Mouse (Mus musculus) stomach, embryonic 15.5 days (tissue): Measurements from ENCODE around the gene Ttc21b. TPM values are rescaled to one million over a fixed set of nuclear protein-coding genes. Genes with fewer than 3 reads are reported as not detected.

Experiments
- ATAC-seq: fragments of 200-750 bp; cut with Nextera tagmentation; 2 replicates; pipeline ENCODE4 v1.8.0; 2017; ENCODE audit warnings: low read depth, moderate number of reproducible peaks, moderate TSS enrichment; ENCODE audit not compliant: insufficient read depth, low FRiP score
- H3K27ac ChIP-seq: fragments of 300-500 bp; sonication (generic); 2 replicates; pipeline ENCODE4 v1.5.1; 2015; ENCODE audit warnings: mild to moderate bottlenecking, inconsistent platforms
- H3K27me3 ChIP-seq: fragments of 300-500 bp; sonication (generic); replicated peaks from 2 replicates; pipeline ENCODE4 v1.6.1; 2015; ENCODE audit warnings: inconsistent platforms
- H3K36me3 ChIP-seq: fragments of 300-500 bp; sonication (generic); 2 replicates; pipeline ENCODE4 v1.6.1; 2015; ENCODE audit warnings: inconsistent platforms
- H3K4me1 ChIP-seq: fragments of 300-500 bp; sonication (generic); 2 replicates; pipeline ENCODE4 v1.6.1; 2015; ENCODE audit warnings: inconsistent platforms
- H3K4me2 ChIP-seq: fragments of 300-500 bp; sonication (generic); 2 replicates; pipeline ENCODE4 v1.6.1; 2015; ENCODE audit warnings: mild to moderate bottlenecking, inconsistent platforms
- H3K4me3 ChIP-seq: fragments of 300-500 bp; sonication (generic); replicated peaks from 2 replicates; pipeline ENCODE4 v1.5.1; 2015; ENCODE audit warnings: inconsistent platforms
- H3K9ac ChIP-seq: fragments of 300-500 bp; sonication (generic); 2 replicates; pipeline ENCODE4 v1.6.1; 2015; ENCODE audit warnings: inconsistent platforms
- H3K9me3 ChIP-seq: fragments of 300-500 bp; sonication (generic); 2 replicates; pipeline ENCODE4 v1.6.1; 2016; ENCODE audit warnings: inconsistent platforms
- WGBS: fragments of 180-500 bp; shearing (Covaris S2); methylation state at CpG from one replicate; pipeline ENCODE4 v1.1.7; 2015; 5-methylcytosine and 5-hydroxymethylcytosine counted together
- polyA plus RNA-seq: library from polyadenylated mRNA; unstranded; fragments of >200 nt; fragmentation: Nextera tagmentation; extraction: Ambion mirVana; gene quantifications from 2 replicates; pipeline ENCODE4 v1.2.1, GENCODE M21; 2015

Gene Ttc21b
- polyA plus RNA-seq = 11.5 and 12.0 TPM in 2 replicates

DNA sequence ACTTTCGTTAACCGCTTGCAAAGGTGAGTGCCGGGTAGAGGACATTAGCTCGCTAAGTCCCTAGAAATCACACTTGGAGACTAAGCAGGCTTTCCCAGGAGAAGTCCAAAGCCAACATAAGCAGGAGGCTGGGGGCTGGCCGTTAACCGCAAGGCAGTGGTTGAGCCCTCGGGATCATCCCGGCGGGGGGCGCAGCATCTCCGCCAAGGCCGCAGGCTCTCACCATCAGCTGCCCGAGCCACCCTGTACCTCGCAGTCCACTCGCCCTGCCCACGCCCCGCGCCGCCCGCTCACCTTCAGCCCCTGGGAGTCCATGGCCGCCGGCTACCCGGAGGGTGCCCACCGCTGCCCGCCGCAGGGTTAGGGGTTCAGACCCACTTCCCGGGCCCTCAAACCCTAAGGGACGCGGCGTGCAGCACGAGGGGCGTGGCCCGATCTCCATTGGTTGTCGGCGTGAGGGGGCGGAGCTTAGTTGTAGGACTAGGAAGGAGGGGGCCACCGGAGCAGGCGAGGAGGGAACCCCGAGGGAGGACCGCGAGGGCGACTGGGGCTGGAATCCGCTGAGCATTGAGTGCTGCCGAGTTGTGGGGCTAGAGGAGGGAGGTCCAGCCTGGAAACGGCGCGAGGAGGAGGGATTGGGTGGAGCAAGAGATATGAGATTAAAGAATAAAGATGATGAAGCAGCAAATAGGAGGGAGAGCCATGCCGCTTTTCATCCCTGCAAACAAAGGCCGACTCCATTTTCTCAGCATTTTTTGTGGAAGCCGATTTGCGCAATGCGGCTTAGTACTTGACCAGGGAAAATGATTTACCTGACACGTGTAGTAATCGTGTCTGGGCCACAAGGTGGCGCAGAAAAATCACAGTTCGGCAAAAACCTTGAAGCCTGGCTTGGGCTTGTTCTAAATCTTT, at the start of gene Ttc21b:
Gene Ttc21b (minus strand): TSS at position 398 of the 912 bp plus-strand sequence.
- Histone ChIP-seq H3K36me3 (no peaks in the 10 kb centered on the region), H3K4me3 (peak within 1 kb of the TSS; percentile 83), H3K4me2 (peak within 1 kb of the TSS; percentile 59), H3K27ac (peak within 1 kb of the TSS; percentile 58), H3K9ac (0 out of 2 replicates have a peak within 1 kb of the TSS, but pooled peaks have one; percentile 39), H3K27me3 (no peaks in the 10 kb centered on the region), H3K4me1 (no peaks in the 10 kb centered on the region), H3K9me3 (no peaks in the 10 kb centered on the region)
- WGBS = under 1% methylated on average over 51 of the region's 56 CpGs
- ATAC-seq = peak; percentile 99

DNA sequence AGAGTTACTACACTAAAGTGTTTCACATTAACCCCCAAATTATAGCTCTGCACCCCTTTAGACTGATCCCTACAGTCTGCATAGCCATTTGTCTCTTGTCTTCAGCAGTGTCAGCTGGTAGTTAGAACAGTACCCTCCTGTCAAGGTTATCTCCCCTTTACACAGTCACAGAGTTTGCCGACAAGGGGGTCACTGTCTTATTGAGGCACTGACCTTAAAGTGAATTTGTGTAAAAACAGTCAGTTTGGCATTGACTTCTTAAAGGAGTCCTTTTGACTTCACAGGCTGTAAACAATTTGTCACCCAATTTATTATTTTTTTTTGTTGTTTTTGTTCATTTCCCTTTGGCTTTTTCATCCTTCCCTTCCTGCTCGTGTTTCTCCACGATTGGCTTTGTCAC, 16.1 kb upstream of the Ttc21b start:
- ATAC-seq = no peak
- Histone ChIP-seq H3K4me2 (no peak overlapping the region), H3K27ac (no peak overlapping the region), H3K4me3 (no peak overlapping the region), H3K4me1 (no peaks in the 10 kb centered on the region), H3K27me3 (no peaks in the 10 kb centered on the region), H3K9ac (no peak overlapping the region), H3K9me3 (no peaks in the 10 kb centered on the region), H3K36me3 (no peaks in the 10 kb centered on the region)
- WGBS = 61% methylated on average over 3 of the region's 3 CpGs

DNA sequence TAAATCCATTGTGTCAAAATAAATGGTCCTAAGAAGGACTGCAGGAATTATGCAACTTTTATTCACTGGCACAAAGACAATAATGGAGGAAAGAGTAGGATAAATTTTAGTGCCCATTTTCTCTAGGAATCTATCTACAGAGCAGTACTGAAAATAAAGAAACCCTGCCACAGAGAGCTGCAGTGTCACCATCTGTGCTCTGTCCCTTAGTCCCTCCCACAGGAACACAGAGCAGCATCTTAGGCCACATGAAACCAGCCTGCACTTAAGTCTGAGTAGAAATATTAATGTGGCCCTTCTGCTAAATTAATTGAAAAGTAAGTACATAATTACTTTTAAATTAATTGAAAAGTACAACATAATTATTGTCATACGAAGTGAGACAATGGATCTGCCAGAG, 12.4 kb downstream of the Ttc21b start:
- H3K4me3 ChIP-seq = no peak overlapping the region
- WGBS = 91% methylated on average over 1 of the region's 1 CpGs
- H3K9me3 ChIP-seq = no peaks in the 10 kb centered on the region
- H3K36me3 ChIP-seq = 0 out of 2 replicates have a peak, but pooled peaks cover 4% of the 10 kb centered on the region
- no peak overlapping the region for H3K9ac ChIP-seq
- no peaks in the 10 kb centered on the region for H3K4me1 ChIP-seq
- H3K4me2 ChIP-seq = no peak overlapping the region
- no peaks in the 10 kb centered on the region for H3K27me3 ChIP-seq
- no peak for ATAC-seq
- H3K27ac ChIP-seq = no peak overlapping the region

DNA sequence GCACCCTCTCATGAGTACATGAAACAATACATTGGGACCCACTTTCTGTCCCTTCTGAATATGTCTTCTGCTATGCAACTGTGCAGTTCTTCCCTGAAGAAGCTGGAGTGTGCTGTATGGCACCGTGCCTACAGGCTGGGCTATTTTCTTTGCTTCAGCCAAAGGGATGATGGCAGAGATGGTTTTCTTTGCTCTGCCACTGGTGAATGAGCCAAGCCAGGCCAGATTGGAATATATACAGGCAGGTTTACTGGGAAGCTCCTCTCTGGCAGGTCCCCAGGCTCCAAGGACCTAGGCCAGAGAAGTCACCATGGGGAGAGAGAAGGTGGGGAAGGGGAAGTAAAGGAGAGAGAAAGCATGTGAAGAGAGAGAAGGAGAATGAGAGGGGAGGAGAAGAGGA, 16.1 kb downstream of the Ttc21b start:
- no peaks in the 10 kb centered on the region for H3K9me3 ChIP-seq
- no peaks in the 10 kb centered on the region for H3K27me3 ChIP-seq
- H3K4me2 ChIP-seq = no peak overlapping the region
- 94% methylated on average over 1 of the region's 1 CpGs for WGBS
- no peak overlapping the region for H3K4me3 ChIP-seq
- no peak overlapping the region for H3K27ac ChIP-seq
- ATAC-seq = no peak
- no peaks in the 10 kb centered on the region for H3K4me1 ChIP-seq
- no peak overlapping the region for H3K9ac ChIP-seq
- no peaks in the 10 kb centered on the region; the same call in 1 of the 2 replicates for H3K36me3 ChIP-seq

DNA sequence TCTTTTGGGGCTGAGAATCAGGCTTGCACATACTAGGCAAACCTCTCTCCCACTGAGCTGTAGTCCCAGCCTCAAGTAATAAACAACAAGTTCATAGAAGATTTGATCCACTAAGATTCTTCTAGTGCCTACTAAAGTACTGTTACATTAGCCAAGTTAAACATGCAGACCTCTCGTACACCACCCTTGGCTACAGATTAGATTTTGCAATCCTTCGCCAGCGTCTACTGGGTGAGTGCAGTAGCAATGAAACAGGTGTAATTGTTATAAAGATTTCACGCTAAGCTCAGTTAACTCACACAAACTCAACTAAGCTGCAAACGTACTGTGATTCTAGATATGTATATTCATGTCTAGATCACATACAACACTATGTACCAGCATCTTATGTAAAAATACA, 17.5 kb downstream of the Ttc21b start:
- WGBS = 88% methylated on average over 5 of the region's 5 CpGs
- Histone ChIP-seq H3K4me3 (no peak overlapping the region), H3K36me3 (no peaks in the 10 kb centered on the region; the same call in 1 of the 2 replicates), H3K9ac (no peak overlapping the region), H3K27me3 (no peaks in the 10 kb centered on the region), H3K27ac (no peak overlapping the region), H3K4me1 (no peaks in the 10 kb centered on the region), H3K9me3 (no peaks in the 10 kb centered on the region), H3K4me2 (no peak overlapping the region)
- no peak for ATAC-seq

DNA sequence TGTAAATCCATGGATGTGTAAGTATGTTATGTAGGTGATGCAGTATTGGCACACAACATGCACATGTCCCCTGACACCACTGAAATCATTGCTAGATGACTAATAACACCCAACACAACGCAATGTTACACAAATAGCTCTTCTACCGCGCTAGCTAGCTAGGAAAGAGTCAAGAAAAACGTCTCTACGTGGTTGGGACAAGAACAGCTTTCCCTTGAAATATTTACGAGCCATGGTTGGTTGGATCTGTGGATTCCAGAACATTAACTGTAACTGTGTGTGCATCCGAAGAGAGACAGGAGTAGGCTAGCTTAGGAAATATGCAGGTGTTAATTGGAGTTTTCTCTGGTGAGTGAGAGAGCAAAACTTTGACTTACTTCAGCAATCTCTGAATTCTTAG, 35.5 kb downstream of the Ttc21b start:
- Histone ChIP-seq H3K4me3 (no peak overlapping the region), H3K4me1 (no peaks in the 10 kb centered on the region), H3K36me3 (peaks cover 3% of the 10 kb centered on the region; the same call in 1 of the 2 replicates), H3K9ac (no peak overlapping the region), H3K27ac (no peak overlapping the region), H3K27me3 (no peaks in the 10 kb centered on the region), H3K4me2 (no peak overlapping the region), H3K9me3 (no peaks in the 10 kb centered on the region)
- 92% methylated on average over 7 of the region's 7 CpGs for WGBS
- ATAC-seq = no peak

DNA sequence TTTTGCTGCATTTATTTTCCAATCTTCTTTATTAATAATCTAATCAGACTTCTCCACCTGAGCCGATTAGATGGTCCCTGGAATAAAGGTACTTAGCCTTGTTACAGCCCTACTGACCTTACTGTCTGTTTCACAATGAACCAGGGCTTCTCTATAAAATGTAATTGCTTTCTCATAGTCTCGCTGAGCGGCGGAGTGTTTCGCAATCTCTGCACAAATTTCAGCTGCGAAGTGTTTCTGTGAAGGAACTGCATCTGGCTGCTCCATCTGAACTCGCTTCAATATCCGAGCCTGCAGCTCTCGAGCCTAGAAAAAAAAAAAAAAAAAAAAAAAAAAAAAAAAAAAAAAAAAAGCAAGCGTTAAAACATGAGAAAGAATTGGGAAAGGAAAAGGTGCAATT, 46.5 kb downstream of the Ttc21b start:
- no peak for ATAC-seq
- Histone ChIP-seq H3K27ac (no peak overlapping the region), H3K4me1 (no peaks in the 10 kb centered on the region), H3K4me2 (no peak overlapping the region), H3K27me3 (no peaks in the 10 kb centered on the region), H3K36me3 (no peaks in the 10 kb centered on the region; the same call in 1 of the 2 replicates), H3K4me3 (no peak overlapping the region), H3K9ac (no peak overlapping the region), H3K9me3 (no peaks in the 10 kb centered on the region)
- WGBS = 81% methylated on average over 10 of the region's 10 CpGs

DNA sequence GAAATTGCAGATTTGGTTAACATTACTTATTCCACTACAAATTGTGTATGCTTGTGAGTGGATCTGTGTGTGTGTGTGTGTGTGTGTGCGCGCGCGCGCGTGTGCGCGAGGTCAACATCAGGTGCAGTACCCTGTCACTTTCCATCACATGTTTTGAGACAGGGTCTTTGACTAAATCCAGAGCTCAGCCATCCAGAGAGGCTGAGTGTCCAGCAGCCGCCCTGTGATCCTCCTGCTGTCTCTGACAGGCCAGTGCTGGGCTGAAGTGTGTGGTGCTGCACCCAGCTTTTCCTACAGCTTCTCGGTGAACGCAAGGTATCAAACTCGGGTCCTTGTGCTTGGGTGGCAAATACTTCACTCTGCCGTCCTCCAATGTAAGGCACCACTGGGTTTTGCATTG, 47.1 kb downstream of the Ttc21b start:
- no peak for ATAC-seq
- H3K9ac ChIP-seq = no peak overlapping the region
- 93% methylated on average over 13 of the region's 13 CpGs for WGBS

DNA sequence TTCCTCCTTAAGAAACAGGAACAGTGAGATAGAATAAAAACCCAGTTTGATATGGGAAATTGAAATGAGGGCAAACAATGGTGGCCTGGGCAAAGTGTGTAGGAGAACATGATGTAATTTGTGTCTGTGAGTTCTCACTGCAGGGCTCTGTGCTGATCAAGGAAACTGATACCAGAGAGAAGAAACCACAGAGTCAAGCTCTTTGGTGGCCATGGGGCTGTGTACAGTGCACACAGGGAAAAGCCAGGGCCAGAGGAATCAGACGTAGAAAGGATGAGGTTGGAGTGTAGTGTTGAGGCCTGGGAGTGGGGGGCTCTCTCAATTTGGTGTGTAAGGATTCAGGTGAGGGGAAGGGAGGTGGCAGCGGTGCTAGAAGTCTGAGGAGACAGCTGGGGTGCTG, 49.6 kb downstream of the Ttc21b start:
- Histone ChIP-seq H3K9ac (no peak overlapping the region), H3K27ac (no peak overlapping the region), H3K4me3 (no peak overlapping the region), H3K9me3 (no peaks in the 10 kb centered on the region), H3K36me3 (no peaks in the 10 kb centered on the region; the same call in 1 of the 2 replicates), H3K4me1 (no peaks in the 10 kb centered on the region), H3K4me2 (no peak overlapping the region), H3K27me3 (no peaks in the 10 kb centered on the region)
- ATAC-seq = no peak
- 83% methylated on average over 2 of the region's 2 CpGs for WGBS

More for the DNA sequence above, 47.1 kb downstream of the Ttc21b start:
- Histone ChIP-seq H3K36me3 (no peaks in the 10 kb centered on the region; the same call in 1 of the 2 replicates), H3K4me1 (no peaks in the 10 kb centered on the region), H3K27me3 (no peaks in the 10 kb centered on the region), H3K4me2 (no peak overlapping the region), H3K4me3 (no peak overlapping the region), H3K9me3 (no peaks in the 10 kb centered on the region), H3K27ac (no peak overlapping the region)

DNA sequence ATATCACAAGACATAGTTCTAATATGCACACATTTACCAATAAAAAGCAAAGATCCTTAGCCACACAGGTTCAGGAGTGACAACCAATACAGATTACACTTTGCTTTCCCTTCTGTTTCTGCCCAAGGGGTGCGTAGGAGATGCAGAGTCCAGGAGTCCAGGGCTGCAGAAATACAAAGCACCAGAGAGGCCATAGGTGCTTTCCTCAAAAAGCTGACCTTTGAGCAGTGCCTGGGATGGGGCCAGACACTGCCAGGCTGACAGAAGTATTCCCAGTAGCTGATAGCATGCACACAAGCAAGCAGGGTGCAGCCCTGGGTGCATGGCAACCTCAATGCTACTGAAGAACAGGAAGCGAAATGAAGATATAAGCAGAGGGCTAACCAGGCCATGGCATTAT, 52.2 kb downstream of the Ttc21b start:
- H3K9me3 ChIP-seq = no peaks in the 10 kb centered on the region
- H3K9ac ChIP-seq = no peak overlapping the region
- no peaks in the 10 kb centered on the region for H3K4me1 ChIP-seq
- H3K27me3 ChIP-seq = no peaks in the 10 kb centered on the region
- 86% methylated on average over 2 of the region's 2 CpGs for WGBS
- H3K36me3 ChIP-seq = no peaks in the 10 kb centered on the region; the same call in 1 of the 2 replicates
- H3K4me3 ChIP-seq = no peak overlapping the region
- H3K27ac ChIP-seq = no peak overlapping the region
- no peak for ATAC-seq
- no peak overlapping the region for H3K4me2 ChIP-seq

DNA sequence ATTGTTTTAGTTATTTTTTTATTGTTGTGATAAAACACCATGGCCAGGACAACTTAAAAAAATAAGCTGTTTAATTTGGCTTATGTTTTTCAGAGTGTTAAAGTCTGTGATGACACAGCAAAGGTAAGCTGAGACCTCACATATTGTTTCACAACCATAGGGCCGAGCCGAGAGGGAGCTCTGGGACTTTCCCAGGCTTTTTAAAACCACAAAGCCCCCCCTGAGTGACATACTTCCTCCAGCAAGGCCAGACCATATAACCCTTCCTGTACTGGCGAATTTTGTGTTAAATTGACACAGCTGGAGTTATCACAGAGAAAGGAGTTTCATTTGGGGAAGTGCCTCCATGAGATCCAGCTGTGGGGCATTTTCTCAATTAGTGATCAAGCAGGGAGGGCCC, 56.2 kb downstream of the Ttc21b start:
- no peak overlapping the region for H3K9ac ChIP-seq
- no peaks in the 10 kb centered on the region for H3K27me3 ChIP-seq
- WGBS = 63% methylated on average over 3 of the region's 3 CpGs
- no peaks in the 10 kb centered on the region for H3K9me3 ChIP-seq
- no peak overlapping the region for H3K27ac ChIP-seq
- H3K4me1 ChIP-seq = no peaks in the 10 kb centered on the region
- no peak overlapping the region for H3K4me3 ChIP-seq
- no peak for ATAC-seq
- 0 out of 2 replicates have a peak, but pooled peaks cover 6% of the 10 kb centered on the region for H3K36me3 ChIP-seq
- H3K4me2 ChIP-seq = no peak overlapping the region

DNA sequence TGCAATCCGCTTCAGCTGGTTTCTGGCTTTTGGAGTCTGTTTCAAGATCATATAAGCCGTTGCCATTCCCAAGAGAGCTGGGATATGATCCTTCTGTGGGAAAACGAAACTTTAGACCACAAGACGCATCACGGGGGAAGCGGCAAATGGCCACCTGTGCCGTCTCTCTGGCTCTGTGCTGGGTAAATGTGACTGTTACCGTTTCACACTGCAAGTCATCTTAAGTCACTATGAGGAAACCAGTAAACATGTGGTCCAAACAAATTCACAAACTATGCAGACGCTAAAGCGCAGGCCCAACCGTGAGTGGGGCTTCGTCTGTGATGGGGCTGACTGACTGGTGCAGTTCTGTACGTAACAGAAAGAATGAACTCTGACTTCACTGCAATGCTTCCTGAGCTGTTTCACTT, 64.7 kb downstream of the Ttc21b start:
- no peak for ATAC-seq
- 79% methylated on average over 13 of the region's 13 CpGs for WGBS
- H3K4me3 ChIP-seq = no peak overlapping the region
- H3K27ac ChIP-seq = no peak overlapping the region
- H3K9ac ChIP-seq = no peak overlapping the region
- no peaks in the 10 kb centered on the region for H3K9me3 ChIP-seq
- no peaks in the 10 kb centered on the region for H3K4me1 ChIP-seq
- H3K27me3 ChIP-seq = no peaks in the 10 kb centered on the region
- H3K36me3 ChIP-seq = no peaks in the 10 kb centered on the region; the same call in 1 of the 2 replicates
- no peak overlapping the region for H3K4me2 ChIP-seq
